Mouse (Mus musculus): ENCODE results near the gene Gng4. TPM values are rescaled to one million over a fixed set of nuclear protein-coding genes. Genes with fewer than 3 reads are reported as not detected.
"Not testable (repeated sequence)": the region's sequence is repeated elsewhere in the genome, so short reads cannot be mapped to it uniquely, and the experiment has no call there.

Gng4 gene
- polyA plus RNA-seq, 1 experiment, result not detected

DNA sequence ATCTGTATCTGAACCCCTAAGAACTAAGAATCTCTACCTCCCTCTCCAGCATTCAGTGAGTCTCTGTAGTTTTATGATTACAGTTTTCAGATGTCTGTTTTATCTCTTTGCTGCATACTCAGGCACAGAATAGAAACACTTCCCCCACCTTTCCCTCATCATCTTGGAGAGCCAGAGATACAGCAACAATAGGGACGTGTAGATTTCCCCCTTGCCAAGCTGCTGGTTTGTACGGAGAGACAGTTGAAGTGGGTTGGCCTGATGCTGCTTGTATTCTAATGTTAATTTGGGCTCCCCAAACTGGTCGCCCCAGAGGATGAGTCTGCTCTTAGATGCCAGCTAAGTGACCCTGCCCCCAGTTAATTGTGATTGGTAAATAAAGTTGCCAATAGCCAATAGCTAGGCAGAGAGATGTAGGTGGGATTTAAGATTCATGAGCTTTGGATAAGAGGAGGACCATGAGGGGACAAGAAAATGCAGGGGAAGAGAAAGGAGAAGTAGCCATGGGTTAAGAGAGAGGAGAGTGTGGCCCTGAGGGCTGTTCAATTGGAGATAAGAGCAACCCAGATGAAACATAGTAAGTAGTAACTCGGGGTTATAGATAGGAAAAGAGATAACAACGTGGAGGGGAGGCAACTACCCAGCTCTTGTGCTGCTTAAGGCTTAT is 11.4 kb downstream of the Gng4 start:
- Histone ChIP-seq H3K27ac (replicated peaks; ENCODE audit: low read depth, low read length) (no peak overlapping the region), H3K4me3 (ENCODE audit: insufficient read depth, low read depth, low read length) (no peak overlapping the region), H3K4me1 (ENCODE audit: control insufficient read depth, insufficient read depth, insufficient read length, low read length) (no peaks in the 10 kb centered on the region)

DNA sequence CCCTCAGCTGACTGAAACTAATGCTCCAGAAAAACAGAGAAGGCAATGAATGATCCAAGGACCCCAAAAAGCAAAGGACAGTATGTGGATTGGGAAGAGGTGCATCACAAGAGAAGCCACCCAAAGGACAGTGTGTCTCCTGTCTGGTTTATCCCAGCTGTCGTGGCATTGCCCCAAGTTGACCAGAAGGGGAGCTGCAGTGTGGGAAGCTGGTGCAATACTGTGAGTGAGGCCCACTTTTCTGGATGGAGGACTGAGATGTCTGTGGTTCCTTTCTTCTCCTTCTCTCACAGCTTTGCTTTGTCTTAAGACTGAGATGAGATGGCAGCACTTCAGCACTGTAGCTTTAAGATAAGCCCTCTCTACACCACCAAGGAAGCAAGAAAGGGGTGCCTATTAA is 12.2 kb downstream of the Gng4 start:
- H3K27ac ChIP-seq (replicated peaks; ENCODE audit: low read depth, low read length), result no peak overlapping the region
- H3K4me1 ChIP-seq (ENCODE audit: control insufficient read depth, insufficient read depth, insufficient read length, low read length), result no peaks in the 10 kb centered on the region

DNA sequence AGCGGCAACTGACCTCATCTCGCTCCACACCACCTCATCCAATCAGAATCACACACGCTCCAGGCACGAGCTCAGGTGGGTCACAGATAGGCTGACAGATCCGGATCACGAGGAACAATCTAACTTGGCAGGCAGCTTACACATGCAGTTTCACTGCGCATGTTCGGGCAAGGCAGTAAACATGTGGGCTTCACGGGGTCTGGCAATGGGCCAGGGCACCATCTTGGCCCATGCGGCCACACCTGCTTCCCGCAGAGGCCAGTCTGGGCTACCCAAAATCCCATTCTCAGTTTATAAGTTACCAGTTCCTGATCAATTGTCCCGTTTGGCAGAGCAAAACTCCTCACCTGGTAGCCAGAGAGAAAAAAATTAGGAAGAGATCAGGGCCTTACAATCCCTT is 14.0 kb downstream of the Gng4 start:
- not testable (repeated sequence) for H3K4me1 ChIP-seq (ENCODE audit: control insufficient read depth, insufficient read depth, insufficient read length, low read length); H3K4me3 ChIP-seq (ENCODE audit: insufficient read depth, low read depth, low read length); H3K27ac ChIP-seq (replicated peaks; ENCODE audit: low read depth, low read length)

More for the DNA sequence above, 12.2 kb downstream of the Gng4 start:
- no peak overlapping the region for H3K4me3 ChIP-seq (ENCODE audit: insufficient read depth, low read depth, low read length)

DNA sequence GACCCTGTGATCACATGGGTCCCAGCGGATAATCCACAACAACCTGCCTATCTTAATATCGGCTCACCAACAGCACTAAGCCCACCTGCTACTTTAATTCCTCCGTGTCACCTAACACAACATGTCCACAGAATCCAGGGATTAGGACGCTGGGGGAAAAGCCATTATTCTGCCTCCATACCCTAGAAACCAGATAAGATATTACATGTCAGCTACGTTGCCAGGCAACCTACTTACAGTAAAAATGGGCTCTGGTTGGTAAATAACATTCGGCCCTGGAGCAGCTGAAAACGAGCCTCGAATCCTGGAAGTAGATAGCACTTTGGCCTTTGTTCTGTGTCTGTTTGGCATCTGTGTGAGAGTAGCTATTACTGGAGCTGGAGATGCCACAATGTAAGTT is 14.9 kb downstream of the Gng4 start:
- Histone ChIP-seq H3K27ac (replicated peaks; ENCODE audit: low read depth, low read length) (no peak overlapping the region), H3K4me3 (ENCODE audit: insufficient read depth, low read depth, low read length) (no peak overlapping the region)

DNA sequence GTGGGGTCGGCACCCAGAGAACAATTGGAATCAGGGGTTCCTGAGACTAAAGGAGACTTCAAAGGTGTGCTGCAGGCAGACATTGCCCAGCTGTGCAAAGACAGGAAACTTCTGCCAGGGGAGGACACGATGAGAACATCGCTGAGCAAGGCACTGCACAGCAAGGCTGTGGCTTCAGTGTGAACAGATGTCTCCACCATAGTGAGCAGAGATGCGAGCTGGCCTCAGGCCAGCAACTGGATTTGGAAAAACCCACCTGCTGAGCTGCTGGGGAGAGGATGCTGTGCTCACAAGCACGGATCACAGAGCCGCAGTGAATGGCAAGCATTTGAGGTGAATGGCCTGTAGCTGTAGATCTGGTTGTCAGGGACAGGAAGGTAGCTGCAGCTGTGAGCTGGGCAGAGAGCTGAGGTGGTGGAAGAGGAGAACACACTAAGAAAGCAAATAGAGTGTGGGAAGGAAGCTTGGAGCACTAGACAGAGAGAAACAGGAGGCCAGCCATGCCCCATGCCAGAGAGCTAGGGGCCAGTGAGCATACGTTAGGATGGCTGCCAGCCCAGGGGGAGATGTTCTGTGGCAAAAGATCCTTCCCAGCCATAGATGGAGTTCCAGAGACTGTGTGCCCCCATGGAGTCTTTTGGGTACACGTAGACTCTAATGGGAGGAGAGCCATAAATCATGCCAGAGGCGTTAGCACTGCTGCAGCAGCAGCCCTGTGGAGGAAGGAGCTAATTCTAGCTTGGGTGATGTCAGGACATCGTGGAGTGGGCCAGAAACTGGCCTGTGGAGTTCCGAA is 24.7 kb downstream of the Gng4 start:
- H3K4me3 ChIP-seq (ENCODE audit: insufficient read depth, low read depth, low read length), result no peak overlapping the region
- no peak overlapping the region for H3K27ac ChIP-seq (replicated peaks; ENCODE audit: low read depth, low read length)
- no peaks in the 10 kb centered on the region for H3K4me1 ChIP-seq (ENCODE audit: control insufficient read depth, insufficient read depth, insufficient read length, low read length)

More for the DNA sequence above, 14.9 kb downstream of the Gng4 start:
- no peaks in the 10 kb centered on the region for H3K4me1 ChIP-seq (ENCODE audit: control insufficient read depth, insufficient read depth, insufficient read length, low read length)

DNA sequence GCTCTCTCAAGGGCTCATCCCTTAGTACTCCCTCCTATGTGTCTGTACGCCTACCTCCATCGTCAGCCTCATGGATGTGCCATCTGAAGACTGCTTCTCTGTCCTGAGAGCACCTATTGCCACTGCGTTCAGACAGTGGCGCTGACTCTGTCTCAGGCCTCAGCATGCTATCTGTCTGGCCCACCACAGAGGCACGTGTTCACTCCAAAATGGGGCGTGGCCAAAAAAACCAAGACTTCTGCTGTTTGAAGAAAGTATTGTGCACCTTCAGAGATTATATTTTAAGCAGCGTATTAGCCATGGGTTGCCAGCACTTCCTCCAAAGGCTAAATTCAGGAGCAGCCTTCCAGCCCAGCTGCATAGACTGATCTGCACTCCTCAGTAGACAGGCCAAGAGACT is 27.0 kb downstream of the Gng4 start:
- H3K27ac ChIP-seq (replicated peaks; ENCODE audit: low read depth, low read length), result no peak overlapping the region

DNA sequence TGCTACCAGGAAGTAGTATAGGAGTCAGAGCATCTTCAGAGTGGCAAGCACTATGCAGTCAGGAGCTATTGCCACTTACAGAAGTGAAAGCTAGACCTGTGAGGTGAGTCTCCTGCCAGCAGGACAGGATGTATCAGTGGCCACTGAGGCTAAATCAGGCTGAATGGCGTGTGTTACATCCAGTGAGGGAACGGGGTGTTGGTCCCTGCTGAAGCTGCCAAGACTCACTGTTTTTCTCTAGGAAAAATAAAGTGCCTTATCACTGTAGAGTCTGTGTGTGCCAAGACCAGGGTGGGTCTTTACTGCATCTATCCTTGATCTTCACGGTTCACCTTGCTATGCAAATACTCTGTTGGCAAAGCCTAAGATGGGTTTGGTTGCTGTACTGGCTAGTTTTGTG is 34.8 kb downstream of the Gng4 start:
- H3K4me1 ChIP-seq (ENCODE audit: control insufficient read depth, insufficient read depth, insufficient read length, low read length), result no peaks in the 10 kb centered on the region
- no peak overlapping the region for H3K27ac ChIP-seq (replicated peaks; ENCODE audit: low read depth, low read length)
- H3K4me3 ChIP-seq (ENCODE audit: insufficient read depth, low read depth, low read length), result no peak overlapping the region

More for the DNA sequence above, 27.0 kb downstream of the Gng4 start:
- H3K4me3 ChIP-seq (ENCODE audit: insufficient read depth, low read depth, low read length), result no peak overlapping the region
- H3K4me1 ChIP-seq (ENCODE audit: control insufficient read depth, insufficient read depth, insufficient read length, low read length), result no peaks in the 10 kb centered on the region

DNA sequence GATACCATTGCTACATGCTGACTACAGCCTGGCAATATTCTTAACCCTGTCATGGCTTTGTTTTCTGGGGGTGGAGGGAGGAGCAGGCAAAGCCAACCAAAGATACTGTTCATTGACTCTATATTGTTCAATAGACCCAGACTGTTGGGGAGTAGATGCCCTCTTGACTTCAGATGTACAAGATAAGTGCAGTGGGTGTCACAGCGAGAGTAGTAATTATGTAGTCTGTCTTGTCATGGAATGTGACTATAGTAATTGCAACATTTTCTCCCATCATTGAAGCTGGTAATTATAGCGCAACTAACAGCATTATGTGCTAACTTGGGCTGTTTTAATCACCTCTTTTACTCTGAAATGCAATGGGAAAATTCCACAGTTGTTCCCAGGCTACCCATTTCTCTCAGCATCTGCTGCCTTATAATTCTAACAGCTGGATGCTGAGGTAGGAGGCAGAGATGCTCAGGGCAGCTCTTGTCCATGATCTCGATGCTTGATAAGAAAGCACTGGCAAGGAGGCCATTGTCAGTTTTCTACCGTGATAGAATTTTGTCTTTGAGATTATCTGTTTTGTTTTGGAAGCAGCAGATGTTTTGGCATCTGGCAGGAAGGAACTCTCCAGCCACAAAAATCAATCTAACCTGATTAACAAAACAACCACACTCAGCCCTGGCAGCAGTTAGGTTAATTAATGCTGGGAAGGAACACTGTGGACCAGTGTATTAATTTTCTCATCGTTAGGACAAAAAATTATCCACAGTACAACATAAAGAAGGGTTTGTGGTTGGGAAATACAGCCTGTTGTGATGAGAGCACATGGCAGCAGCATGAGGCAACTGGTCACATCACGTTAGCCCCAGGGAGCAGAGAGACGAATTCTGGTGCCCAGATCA is 36.6 kb downstream of the Gng4 start:
- Histone ChIP-seq H3K27ac (replicated peaks; ENCODE audit: low read depth, low read length) (no peak overlapping the region), H3K4me1 (ENCODE audit: control insufficient read depth, insufficient read depth, insufficient read length, low read length) (no peaks in the 10 kb centered on the region), H3K4me3 (ENCODE audit: insufficient read depth, low read depth, low read length) (no peak overlapping the region)

DNA sequence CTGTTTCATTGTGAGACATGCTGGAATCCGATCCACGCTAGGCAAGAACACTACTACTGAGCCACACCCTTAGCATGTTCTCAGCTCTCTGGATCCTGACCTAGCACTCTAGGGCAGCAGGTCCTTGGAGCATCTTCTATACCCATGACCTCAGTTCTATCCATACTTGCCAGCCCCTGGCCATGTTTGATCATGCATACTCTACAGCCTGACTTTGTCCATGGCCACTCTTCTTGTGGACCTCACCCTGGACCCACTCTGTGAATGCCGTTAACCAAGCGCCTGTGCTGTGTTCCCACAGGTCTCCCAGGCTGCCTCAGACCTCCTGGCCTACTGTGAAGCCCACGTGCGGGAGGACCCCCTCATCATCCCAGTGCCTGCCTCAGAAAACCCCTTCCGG is 41.1 kb downstream of the Gng4 start:
- no peaks in the 10 kb centered on the region for H3K4me1 ChIP-seq (ENCODE audit: control insufficient read depth, insufficient read depth, insufficient read length, low read length)
- H3K4me3 ChIP-seq (ENCODE audit: insufficient read depth, low read depth, low read length), result no peak overlapping the region
- H3K27ac ChIP-seq (replicated peaks; ENCODE audit: low read depth, low read length), result no peak overlapping the region

DNA sequence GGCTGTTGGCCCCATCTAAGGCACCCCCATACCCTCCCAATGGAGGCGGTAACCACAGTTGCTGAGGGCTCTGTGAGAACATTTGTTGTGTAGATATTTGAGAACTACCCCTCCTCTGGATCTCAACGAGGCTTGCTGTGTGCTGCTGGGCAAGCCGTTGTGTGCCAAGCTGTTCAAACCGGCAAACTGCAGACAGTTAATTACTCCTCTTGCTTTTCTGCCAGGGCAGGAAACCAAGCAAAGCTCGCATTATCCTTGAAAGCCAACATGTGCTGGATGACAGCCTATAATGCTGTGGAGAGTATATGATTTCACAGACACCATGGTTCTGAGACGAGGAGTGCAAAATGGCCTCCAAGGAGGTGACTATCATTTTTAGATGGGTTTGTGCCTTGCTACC is 42.7 kb downstream of the Gng4 start:
- Histone ChIP-seq H3K4me1 (ENCODE audit: control insufficient read depth, insufficient read depth, insufficient read length, low read length) (no peaks in the 10 kb centered on the region), H3K4me3 (ENCODE audit: insufficient read depth, low read depth, low read length) (no peak overlapping the region), H3K27ac (replicated peaks; ENCODE audit: low read depth, low read length) (no peak overlapping the region)

DNA sequence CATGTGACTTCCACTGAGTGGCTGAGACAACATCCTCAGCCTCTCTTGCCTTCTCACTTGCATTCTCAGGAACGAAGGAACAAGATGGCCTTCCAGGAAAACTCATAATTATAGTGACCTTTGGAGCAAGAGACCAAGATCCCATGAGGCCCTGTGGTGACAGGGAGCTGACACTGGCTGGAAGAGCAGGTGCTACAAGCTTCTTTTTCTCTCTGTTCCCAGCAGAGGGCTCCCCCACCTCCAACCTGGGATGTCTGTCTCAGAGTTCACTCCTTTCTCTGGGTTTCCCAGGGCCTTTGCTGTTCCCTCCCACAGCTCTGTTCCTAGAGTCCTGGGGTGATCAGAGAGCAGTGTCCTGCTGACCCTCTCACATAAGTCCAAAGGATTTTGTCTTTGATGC is 44.3 kb downstream of the Gng4 start:
- Histone ChIP-seq H3K4me3 (ENCODE audit: insufficient read depth, low read depth, low read length) (no peak overlapping the region), H3K27ac (replicated peaks; ENCODE audit: low read depth, low read length) (no peak overlapping the region), H3K4me1 (ENCODE audit: control insufficient read depth, insufficient read depth, insufficient read length, low read length) (no peaks in the 10 kb centered on the region)

DNA sequence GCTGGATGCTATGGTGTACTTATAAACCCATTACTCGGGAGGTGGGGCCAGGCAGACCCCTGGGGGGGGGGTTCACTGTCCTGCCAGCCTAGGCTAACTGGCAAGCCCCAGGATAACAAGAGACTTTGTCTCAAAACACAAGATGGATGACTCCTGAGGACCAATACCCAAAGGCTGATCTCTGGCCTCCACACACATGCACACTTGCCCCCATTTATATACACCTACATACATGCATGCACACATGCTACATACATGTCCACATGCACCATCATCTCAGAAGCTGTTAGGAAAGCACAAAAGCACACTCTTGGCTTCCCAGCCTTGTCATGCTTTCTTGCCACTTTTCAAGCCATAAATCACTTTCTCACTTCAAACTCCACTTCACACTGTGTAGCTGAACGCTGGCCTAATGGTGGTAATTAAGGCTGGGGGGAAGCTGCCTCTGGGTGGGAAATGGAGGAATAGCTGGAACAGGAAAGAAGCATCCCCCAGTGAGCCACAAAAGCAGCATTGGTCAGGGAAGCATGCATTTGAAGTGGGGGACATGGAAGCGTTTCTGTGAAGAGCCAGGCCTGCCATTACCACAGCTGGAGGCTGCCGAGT is 46.7 kb downstream of the Gng4 start:
- Histone ChIP-seq H3K4me1 (ENCODE audit: control insufficient read depth, insufficient read depth, insufficient read length, low read length) (no peaks in the 10 kb centered on the region), H3K27ac (replicated peaks; ENCODE audit: low read depth, low read length) (no peak overlapping the region), H3K4me3 (ENCODE audit: insufficient read depth, low read depth, low read length) (no peak overlapping the region)

DNA sequence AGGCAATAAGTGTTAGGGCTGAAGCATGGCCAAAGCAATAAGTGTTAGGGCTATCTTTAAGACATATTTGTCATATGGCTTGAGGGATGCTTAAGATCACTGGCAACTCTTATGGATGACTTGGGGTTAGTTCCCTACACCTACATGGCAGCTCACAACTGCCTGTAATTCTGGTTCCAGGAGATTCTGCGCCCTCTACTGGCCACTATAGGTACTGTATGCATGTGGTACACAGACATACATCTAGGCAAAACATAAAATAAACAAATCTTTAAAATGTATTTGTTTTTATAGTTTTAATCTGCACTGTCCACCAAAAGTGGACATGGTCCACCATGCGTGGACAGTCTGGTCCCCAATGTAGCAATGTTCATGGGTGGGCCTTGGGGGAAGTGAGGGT is 51.3 kb downstream of the Gng4 start:
- no peak overlapping the region for H3K4me3 ChIP-seq (ENCODE audit: insufficient read depth, low read depth, low read length)
- H3K4me1 ChIP-seq (ENCODE audit: control insufficient read depth, insufficient read depth, insufficient read length, low read length), result no peaks in the 10 kb centered on the region
- no peak overlapping the region for H3K27ac ChIP-seq (replicated peaks; ENCODE audit: low read depth, low read length)

DNA sequence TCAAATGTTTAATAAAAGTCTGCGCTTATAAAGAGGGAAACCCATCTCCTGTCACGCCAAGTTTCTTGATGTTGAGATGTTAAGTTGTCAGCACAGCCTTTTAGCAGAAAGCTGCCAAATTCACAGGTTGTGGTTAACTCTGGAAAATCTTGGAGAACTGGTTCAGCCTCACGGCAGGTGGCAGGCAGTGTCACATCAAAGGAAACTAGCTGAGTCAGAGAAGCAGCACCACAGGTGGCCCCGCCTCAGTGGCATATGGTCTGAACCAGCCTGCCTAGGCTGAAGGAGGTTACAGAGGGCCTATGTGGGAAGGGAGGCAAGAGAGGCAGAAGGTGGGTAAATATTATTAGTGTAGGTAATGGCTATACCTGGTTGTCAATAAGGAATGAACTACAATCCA is 61.2 kb downstream of the Gng4 start:
- no peak overlapping the region for H3K4me3 ChIP-seq (ENCODE audit: insufficient read depth, low read depth, low read length)
- H3K27ac ChIP-seq (replicated peaks; ENCODE audit: low read depth, low read length), result no peak overlapping the region
- H3K4me1 ChIP-seq (ENCODE audit: control insufficient read depth, insufficient read depth, insufficient read length, low read length), result no peaks in the 10 kb centered on the region

DNA sequence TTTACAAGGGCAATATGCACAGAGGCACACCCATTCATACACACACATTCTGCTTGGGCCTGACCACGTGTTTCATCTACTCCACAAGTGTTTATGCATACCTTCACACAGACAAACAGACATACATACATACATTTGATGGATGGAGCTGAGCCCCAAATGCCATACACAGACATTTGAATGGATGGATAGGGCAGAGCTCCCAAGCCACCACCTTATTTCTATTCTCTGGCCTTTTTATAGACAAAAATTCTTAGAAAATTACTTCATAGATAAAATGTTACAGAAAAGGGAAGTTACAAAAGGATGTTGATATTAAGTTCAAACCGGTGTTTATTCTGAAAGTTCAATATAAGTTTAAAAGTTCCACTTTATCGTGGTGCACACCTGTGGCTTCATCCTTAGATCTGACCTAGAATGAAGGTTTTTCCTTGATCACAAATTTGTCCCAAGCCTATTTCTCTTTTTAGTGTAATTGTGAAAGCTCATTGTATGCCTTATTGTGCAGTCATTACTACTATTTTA is 63.3 kb downstream of the Gng4 start:
- Histone ChIP-seq H3K4me1 (ENCODE audit: control insufficient read depth, insufficient read depth, insufficient read length, low read length) (no peaks in the 10 kb centered on the region), H3K4me3 (ENCODE audit: insufficient read depth, low read depth, low read length) (no peak overlapping the region), H3K27ac (replicated peaks; ENCODE audit: low read depth, low read length) (no peak overlapping the region)
